Mouse (Mus musculus): ENCODE results near the gene Josd1.
A peak's percentile ranks its signal among the peaks of the same experiment; 100 is the strongest.

The Josd1 gene

DNA sequence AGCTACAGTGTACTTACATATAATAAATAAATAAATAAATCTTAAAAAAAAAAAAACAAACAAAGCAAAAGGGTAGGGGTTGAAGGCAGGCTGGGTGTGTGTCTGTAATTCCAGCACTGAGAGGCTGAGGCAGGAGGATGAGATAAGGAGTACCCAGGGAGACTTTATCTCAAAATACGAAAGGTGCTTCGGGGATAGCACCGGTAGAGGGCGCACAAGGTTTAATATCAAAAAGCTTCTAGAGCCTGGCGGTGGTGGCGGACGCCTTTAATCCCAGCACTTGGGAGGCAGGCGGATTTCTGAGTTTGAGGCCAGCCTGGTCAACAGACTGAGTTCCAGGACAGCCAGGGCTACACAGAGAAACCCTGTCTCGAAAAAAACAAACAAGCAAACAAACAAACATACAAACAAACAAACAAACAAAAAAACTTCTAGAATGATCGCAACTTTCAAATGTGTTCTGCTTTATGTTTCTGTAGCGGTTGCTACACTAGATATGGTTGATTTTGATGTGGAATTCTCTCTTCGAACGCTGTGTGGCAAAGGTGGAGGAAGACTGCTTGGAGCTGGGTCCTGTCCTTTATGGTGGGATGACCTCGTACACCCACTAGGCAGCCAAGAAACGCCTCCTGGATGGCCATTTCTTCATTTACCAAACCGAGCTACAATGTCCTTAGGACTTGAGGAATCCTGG is 29.7 kb downstream of the Josd1 start:
- peak; percentile 83 for DNase-seq

DNA sequence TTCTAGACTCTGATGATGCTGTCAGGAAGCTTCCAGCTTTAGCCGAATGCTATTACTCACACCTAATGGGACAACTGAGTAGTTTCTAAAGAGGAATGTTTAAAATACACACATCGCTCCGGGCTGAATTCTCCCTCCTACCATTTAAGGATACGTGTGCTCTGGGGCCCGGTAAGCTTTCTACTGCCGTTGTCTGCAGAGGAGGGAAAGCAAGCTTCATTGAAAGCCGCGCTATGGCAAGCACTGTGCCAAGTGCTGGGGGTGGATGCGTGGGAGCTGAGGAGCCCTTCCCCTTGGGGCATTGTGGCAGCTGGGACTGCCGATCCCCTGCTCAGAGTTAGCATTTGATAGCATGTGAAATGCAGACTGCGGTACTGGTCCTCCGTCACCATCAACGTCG is 31.3 kb downstream of the Josd1 start:
- no peak for DNase-seq

GRCm38 (mm10) chr15:79651481-79651880 is 36.2 kb downstream of the Josd1 start:
- no peak for DNase-seq

- peak; percentile 16 for DNase-seq
These were observed 37.1 kb downstream of the Josd1 start for GRCm38 (mm10) chr15:79650569-79650968.

GRCm38 (mm10) chr15:79648130-79648529 is 39.6 kb downstream of the Josd1 start:
- DNase-seq = no peak

DNA sequence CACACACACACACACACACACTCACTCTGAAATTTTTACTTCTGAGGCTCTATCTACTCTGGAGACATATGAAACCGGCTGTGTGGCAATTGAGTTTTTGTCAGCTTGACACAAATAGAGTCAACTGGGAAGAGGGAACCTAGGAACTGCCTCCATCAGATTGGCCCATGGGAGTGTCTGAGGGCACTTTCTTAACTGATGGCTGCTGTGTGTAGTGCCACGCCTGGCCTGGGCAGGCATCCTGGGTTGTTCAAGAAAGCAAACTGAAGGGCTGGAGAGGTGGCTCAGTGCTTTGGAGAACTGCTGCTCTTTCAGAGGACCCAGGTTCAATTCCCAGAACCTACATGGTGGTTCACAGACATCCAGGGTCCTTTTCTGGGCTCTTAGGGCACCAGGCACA is 42.2 kb downstream of the Josd1 start:
- no peak for DNase-seq

DNA sequence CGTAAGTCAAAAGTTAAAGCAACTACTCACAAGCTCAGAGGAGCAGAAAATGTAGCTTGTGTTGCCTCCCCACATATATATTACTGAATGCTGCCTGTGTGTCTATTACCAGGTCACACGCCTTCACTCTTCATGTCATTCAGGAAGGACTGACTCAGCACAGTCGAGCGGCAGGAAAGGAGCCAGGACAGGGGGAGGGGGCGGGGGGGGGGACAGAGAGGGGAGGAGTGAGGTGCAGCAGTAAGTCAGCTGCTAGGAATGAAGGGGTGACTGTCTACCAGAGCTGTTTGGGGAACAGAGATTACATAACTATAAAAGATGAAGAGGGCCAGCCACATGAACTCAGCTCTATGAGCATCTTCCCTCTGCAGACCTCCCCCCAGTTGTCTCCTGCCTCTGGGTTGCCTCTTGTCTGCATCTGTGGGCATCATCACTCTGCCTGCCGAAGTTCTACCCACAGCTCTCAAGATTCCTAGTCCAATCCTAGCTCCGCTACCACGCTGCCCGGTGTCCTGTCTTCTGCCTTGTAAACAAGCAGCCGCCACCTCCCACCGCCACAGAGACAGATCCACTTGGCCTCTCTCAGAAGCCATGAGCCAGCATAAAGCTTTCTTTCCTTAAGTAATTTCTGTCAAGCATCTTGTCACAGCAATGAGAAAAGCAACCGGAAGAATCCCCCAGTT is 46.4 kb downstream of the Josd1 start:
- DNase-seq = no peak

DNA sequence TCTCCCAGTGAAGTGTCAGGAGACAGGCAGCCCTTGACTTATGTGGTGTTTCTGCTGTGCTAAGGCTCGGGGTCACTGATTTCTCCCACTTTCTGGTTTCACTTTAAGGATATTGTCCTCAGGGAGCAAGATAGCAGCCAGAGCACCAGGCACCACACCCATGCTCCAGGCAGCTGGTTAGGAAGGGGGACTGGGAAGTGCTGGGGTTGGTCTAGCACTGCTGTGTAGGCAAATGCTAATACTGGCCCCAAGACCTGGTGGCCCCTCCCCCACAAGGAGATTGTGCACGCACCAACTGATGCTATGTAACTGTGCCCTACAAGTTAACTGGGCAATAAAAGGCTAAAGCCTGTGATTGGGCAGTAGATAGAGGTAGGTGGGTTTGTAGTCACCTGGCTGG is 57.2 kb downstream of the Josd1 start:
- no peak for DNase-seq

Measured in cerebellum, adult 9-11 months (tissue).